Mouse (Mus musculus): ENCODE measurements around the gene Stra6. TPM values are rescaled to one million over a fixed set of nuclear protein-coding genes. Genes with fewer than 3 reads are reported as not detected.

Gene Stra6
- total and polyA plus RNA-seq, 2 experiments from 2014 or later: 8.8 to 20.8 TPM

DNA sequence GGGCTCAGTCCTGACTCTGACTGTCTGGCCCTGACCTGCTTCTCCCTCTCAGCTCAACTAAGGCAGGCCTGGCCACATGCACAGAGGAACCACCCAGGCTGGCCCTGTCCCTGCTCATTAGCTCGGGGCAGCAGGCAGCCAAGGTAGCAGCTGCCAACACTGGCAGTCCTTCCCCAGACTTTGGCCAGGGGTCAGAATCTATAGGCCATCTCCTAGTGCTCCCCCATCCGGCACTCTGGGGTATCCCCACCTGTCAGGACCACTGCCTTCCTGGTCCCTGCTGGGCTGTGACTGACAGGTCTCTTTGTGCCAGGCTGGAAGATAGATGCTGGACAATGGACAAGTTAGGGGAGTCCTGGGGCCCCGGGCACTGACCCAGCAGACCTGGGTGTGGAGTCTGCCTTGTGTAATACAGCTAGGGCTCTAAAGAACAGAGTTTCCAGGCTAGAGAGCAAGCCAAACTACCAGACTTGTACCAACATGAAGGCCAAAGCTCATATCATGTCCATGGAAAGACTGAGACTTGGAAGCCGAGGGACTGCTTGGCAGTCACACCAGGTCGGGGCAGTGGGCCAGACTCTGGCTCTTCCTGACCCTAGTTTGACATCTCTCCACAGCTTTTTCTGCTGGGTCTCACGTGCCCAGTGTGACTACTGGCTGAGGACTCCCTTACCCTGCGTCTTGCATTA is 29.1 kb downstream of the Stra6 start:
- DNase-seq (ENCODE audit: low spot score) (peak; percentile 88), ATAC-seq (ENCODE audit: low FRiP score) (peak; percentile 71)
- Histone ChIP-seq H3K9me3 (ENCODE audit: low read length) (no peaks in the 10 kb centered on the region), H3K9ac (replicated peaks; ENCODE audit: low read length, poor library complexity, severe bottlenecking) (no peak overlapping the region), H3K4me3 (ENCODE audit: low read depth, low read length) (no peak overlapping the region), H3K4me2 (ENCODE audit: low read depth, low read length, poor library complexity, severe bottlenecking) (no peak overlapping the region), H3K36me3 (ENCODE audit: insufficient read depth, low read length) (no peaks in the 10 kb centered on the region), H3K27me3 (ENCODE audit: insufficient read depth, low read length) (no peaks in the 10 kb centered on the region), H3K27ac (ENCODE audit: low read depth, low read length) (no peak overlapping the region), H3K4me1 (ENCODE audit: insufficient read depth, low read length) (peaks cover 6% of the 10 kb centered on the region; the same call in 1 of the 2 replicates)
- 56% methylated on average over 7 of the region's 7 CpGs for WGBS
- peak; percentile 25 for TF ChIP-seq CTCF (IDR thresholded peaks at IDR 0.05)

DNA sequence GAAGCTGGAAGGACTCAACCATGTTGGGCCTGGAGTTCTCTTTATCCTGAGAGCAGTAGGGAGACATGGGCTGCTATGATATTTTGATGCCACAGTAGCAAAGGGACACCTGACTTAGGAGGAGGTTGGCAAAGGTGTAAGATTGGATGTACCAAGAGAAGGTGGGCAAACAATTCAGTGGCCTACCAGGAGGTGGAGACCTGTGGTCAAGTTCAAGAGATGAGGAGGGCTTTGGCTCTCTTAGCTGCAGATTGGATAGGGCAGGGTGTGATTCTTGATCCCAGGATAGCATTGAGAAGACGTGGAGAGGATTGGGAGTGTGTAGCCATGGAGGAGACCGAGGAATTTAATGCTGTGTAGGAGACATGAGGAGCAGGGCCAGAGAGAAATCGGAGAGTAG is 30.2 kb downstream of the Stra6 start:
- no peak overlapping the region for H3K4me2 ChIP-seq (ENCODE audit: low read depth, low read length, poor library complexity, severe bottlenecking)
- no peak for DNase-seq (ENCODE audit: low spot score)
- H3K9me3 ChIP-seq (ENCODE audit: low read length): no peaks in the 10 kb centered on the region
- TF ChIP-seq CTCF (IDR thresholded peaks at IDR 0.05): peak; percentile 33
- no peak for ATAC-seq (ENCODE audit: low FRiP score)
- no peaks in the 10 kb centered on the region for H3K27me3 ChIP-seq (ENCODE audit: insufficient read depth, low read length)
- H3K27ac ChIP-seq (ENCODE audit: low read depth, low read length): no peak overlapping the region
- no peaks in the 10 kb centered on the region for H3K36me3 ChIP-seq (ENCODE audit: insufficient read depth, low read length)
- whole genome bisulfite sequencing: 71% methylated on average over 3 of the region's 3 CpGs
- H3K4me3 ChIP-seq (ENCODE audit: low read depth, low read length): no peak overlapping the region
- no peak overlapping the region for H3K9ac ChIP-seq (replicated peaks; ENCODE audit: low read length, poor library complexity, severe bottlenecking)
- peaks cover 6% of the 10 kb centered on the region; the same call in 1 of the 2 replicates for H3K4me1 ChIP-seq (ENCODE audit: insufficient read depth, low read length)

DNA sequence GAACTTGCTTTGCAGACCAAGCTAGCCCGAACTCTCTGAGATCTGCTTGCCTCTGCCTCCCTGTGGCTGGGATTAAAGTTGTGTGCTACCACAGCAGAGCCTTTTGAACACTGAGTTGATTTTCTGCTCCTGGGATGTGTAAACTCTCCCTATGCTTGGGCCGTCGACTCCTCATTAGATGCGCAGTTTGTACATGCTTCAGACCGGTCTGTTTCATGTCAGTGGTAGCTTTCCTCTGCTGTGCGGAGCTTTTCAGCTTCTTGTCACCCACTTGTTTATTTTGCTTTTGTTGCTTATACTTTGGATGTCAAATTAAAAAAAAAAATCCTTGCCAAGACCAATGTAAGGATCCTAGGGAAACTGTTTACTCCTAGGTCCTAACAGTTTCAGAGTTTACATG is 32.4 kb downstream of the Stra6 start:
- Histone ChIP-seq H3K9me3 (ENCODE audit: low read length) (no peaks in the 10 kb centered on the region), H3K27ac (ENCODE audit: low read depth, low read length) (no peak overlapping the region), H3K9ac (replicated peaks; ENCODE audit: low read length, poor library complexity, severe bottlenecking) (no peak overlapping the region), H3K4me2 (ENCODE audit: low read depth, low read length, poor library complexity, severe bottlenecking) (no peak overlapping the region), H3K4me1 (ENCODE audit: insufficient read depth, low read length) (peaks cover 6% of the 10 kb centered on the region; the same call in 1 of the 2 replicates), H3K4me3 (ENCODE audit: low read depth, low read length) (no peak overlapping the region), H3K27me3 (ENCODE audit: insufficient read depth, low read length) (peaks cover 5% of the 10 kb centered on the region; the same call in 1 of the 2 replicates), H3K36me3 (ENCODE audit: insufficient read depth, low read length) (no peaks in the 10 kb centered on the region)
- TF ChIP-seq CTCF (IDR thresholded peaks at IDR 0.05): no peak
- WGBS: 67% methylated on average over 6 of the region's 6 CpGs
- DNase-seq (ENCODE audit: low spot score): no peak
- no peak for ATAC-seq (ENCODE audit: low FRiP score)

DNA sequence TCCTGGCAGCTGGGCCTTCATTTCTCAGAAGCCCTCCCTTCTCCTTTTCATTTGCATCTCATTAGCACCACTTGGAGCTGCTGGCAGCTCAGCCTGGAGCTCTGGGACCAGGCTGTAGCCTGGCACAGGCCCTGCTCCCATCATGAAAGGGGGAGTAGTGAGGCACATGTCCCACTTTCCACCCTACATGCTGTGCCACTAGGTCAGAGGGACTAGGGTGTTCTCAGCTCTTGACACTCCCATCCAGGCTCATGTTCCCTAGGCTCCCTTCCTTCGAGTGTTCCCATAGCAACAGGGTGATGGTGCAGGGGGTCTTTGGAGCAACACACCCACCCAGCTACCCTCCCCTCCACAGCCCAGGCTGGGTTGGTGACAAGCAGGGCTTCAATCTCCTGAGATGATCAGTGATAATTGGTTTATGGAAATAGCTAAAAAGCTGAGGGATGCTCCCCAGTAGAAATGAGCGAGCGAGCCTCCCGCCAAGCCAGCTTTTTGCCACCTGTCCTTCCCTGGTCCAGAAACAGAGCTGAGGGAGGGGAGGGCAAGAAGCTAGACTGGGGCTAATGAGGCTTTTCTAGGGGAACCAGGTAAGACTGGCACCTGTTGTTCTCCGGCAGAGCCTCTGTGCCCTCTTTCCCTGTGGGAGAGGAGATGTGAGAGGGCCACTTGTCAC is 33.2 kb downstream of the Stra6 start:
- peak; percentile 86 for DNase-seq (ENCODE audit: low spot score)
- WGBS: 39% methylated on average over 5 of the region's 5 CpGs

DNA sequence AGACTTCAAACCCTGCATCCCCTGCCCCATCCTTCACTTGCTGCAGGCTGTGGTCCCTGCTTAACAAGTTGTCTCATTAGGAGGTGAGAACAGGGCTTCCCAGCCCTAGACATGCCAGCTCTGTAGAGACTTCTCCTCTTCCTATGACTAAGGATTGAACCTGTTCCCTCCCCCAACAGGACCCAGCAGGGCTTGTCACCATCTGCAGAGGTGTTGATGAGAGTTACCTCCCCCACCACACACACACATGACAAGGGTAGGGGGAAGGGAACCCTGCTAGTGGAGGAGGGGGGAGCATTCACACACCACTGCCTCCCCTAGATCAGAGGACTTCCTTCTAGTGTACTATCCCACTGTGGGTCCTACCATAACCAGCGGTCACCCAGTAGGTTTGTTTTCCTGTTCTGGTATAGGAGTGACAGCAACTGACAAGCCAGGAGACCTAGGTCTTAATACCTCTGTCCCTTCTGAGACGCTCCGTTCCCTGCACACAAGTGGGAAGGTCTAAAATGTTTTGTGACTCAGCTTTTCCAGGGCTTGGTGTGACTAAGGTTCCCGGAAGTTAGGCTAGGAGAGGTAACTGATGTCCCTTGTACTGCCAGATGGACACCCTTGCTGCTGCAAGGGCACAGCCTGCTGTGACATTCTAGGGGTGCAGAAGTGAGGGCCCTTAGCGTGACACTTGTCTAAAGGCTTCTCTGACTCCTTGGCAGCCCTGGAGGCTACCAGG is 36.4 kb downstream of the Stra6 start:
- no peak overlapping the region for H3K4me2 ChIP-seq (ENCODE audit: low read depth, low read length, poor library complexity, severe bottlenecking)
- ATAC-seq (ENCODE audit: low FRiP score) (no peak), DNase-seq (ENCODE audit: low spot score) (no peak)
- TF ChIP-seq CTCF (IDR thresholded peaks at IDR 0.05): no peak
- H3K9ac ChIP-seq (replicated peaks; ENCODE audit: low read length, poor library complexity, severe bottlenecking): no peak overlapping the region
- WGBS: 88% methylated on average over 5 of the region's 5 CpGs
- no peaks in the 10 kb centered on the region for H3K9me3 ChIP-seq (ENCODE audit: low read length)
- H3K4me1 ChIP-seq (ENCODE audit: insufficient read depth, low read length): peaks cover 6% of the 10 kb centered on the region; the same call in 1 of the 2 replicates
- H3K27me3 ChIP-seq (ENCODE audit: insufficient read depth, low read length): peaks cover 5% of the 10 kb centered on the region; the same call in 1 of the 2 replicates
- no peak overlapping the region for H3K4me3 ChIP-seq (ENCODE audit: low read depth, low read length)
- no peak overlapping the region for H3K27ac ChIP-seq (ENCODE audit: low read depth, low read length)
- no peaks in the 10 kb centered on the region for H3K36me3 ChIP-seq (ENCODE audit: insufficient read depth, low read length)

More for the DNA sequence above, 33.2 kb downstream of the Stra6 start:
- TF ChIP-seq CTCF (IDR thresholded peaks at IDR 0.05): no peak
- no peaks in the 10 kb centered on the region for H3K36me3 ChIP-seq (ENCODE audit: insufficient read depth, low read length)
- ATAC-seq (ENCODE audit: low FRiP score): peak; percentile 52; the same call in 1 of the 2 replicates
- H3K27ac ChIP-seq (ENCODE audit: low read depth, low read length): peak overlapping the region; percentile 18; the same call in 1 of the 2 replicates
- H3K9me3 ChIP-seq (ENCODE audit: low read length): no peaks in the 10 kb centered on the region
- no peak overlapping the region for H3K4me3 ChIP-seq (ENCODE audit: low read depth, low read length)
- peaks cover 6% of the 10 kb centered on the region; the same call in 1 of the 2 replicates for H3K4me1 ChIP-seq (ENCODE audit: insufficient read depth, low read length)
- H3K27me3 ChIP-seq (ENCODE audit: insufficient read depth, low read length): peaks cover 5% of the 10 kb centered on the region; the same call in 1 of the 2 replicates
- no peak overlapping the region for H3K9ac ChIP-seq (replicated peaks; ENCODE audit: low read length, poor library complexity, severe bottlenecking)
- H3K4me2 ChIP-seq (ENCODE audit: low read depth, low read length, poor library complexity, severe bottlenecking): no peak overlapping the region

All from midbrain, postnatal 0 days (tissue).